In genomic region chr17:67208600-67208999, GRCm38 (mm10) we compare ENCODE assay signal across 22 mouse cellular contexts.
"Had no signal": no experiment of that assay in that cellular context is flagged by ENCODE, and none has a peak within 500 bp of the region (broad histone marks: within the 10 kb centered on the region; RNA-seq: fewer than 3 reads in every experiment).

No protein-coding gene starts in this region.

- H3K27ac ChIP-seq: limb, embryonic 13.5 days; liver, embryonic 12.5 days; liver, embryonic 15.5 days; lung, embryonic 15.5 days; midbrain, embryonic 10.5 days; midbrain, embryonic 13.5 days; stomach, embryonic 15.5 days had no signal

- H3K27me3 ChIP-seq: limb, embryonic 13.5 days; liver, embryonic 12.5 days; liver, embryonic 15.5 days; lung, embryonic 15.5 days; midbrain, embryonic 13.5 days; stomach, embryonic 15.5 days had no signal

- H3K9ac ChIP-seq: limb, embryonic 13.5 days; liver, embryonic 12.5 days; liver, embryonic 15.5 days; lung, embryonic 15.5 days; midbrain, embryonic 13.5 days; stomach, embryonic 15.5 days had no signal

- ATAC-seq: liver, embryonic 12.5 days; midbrain, embryonic 13.5 days had no signal

- H3K4me3 ChIP-seq: limb, embryonic 13.5 days; liver, embryonic 12.5 days; liver, embryonic 15.5 days; lung, embryonic 15.5 days; midbrain, embryonic 10.5 days; midbrain, embryonic 13.5 days; stomach, embryonic 15.5 days had no signal

- H3K36me3 ChIP-seq: limb, embryonic 13.5 days; liver, embryonic 12.5 days; liver, embryonic 15.5 days; lung, embryonic 15.5 days; midbrain, embryonic 10.5 days; midbrain, embryonic 13.5 days; stomach, embryonic 15.5 days had no signal

- H3K9me3 ChIP-seq: limb, embryonic 13.5 days; liver, embryonic 12.5 days; liver, embryonic 15.5 days; lung, embryonic 15.5 days; midbrain, embryonic 10.5 days; midbrain, embryonic 13.5 days; stomach, embryonic 15.5 days had no signal

- DNase-seq: kidney, adult 18-20 months; kidney, adult 9 months; kidney, postnatal 14 days; kidney, postnatal 4 days; left cerebral cortex, postnatal 4 days; liver; lung, adult 18-20 months; lung, postnatal 14 days; lung, postnatal 4 days; right cerebral cortex, adult 18-20 months; right cerebral cortex, postnatal 14 days; right cerebral cortex, postnatal 4 days; spleen, adult 18-20 months; thymus, adult 2 months; thymus, postnatal 25 days had no signal

- H3K4me1 ChIP-seq: liver, embryonic 12.5 days; liver, embryonic 15.5 days; stomach, embryonic 15.5 days had no signal

- H3K4me2 ChIP-seq: limb, embryonic 13.5 days; liver, embryonic 12.5 days; liver, embryonic 15.5 days; lung, embryonic 15.5 days; midbrain, embryonic 13.5 days; stomach, embryonic 15.5 days had no signal
